In the genomic region with DNA sequence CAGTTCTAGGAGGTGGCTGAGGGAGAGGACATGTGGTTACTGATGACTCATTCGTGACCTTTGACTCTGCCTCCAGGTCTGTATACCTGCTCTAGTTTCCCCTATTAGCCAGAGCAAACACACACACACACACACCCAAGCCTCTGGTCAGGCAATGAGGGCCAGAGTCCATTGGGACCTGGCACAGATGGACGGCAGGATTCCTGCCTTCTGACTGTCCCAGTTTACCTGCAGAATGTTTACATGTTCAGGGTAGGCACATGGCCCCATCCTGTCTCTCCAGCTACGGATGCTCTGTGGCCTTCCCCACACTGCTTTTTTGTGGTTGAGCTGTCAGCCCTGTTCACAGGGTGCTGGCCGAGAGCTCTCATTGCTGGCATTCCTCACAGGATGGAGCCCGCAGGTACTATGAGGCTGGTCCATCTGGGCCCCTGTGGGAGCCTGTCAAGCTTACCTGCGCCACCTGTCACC, we compare ENCODE assay signal across 10 mouse cellular contexts. TPM values are rescaled to one million over a fixed set of nuclear protein-coding genes. Genes with fewer than 3 reads are reported as not detected.
DNase-seq lines count a peak whose midpoint lies in the region; ATAC-seq lines count a peak whose summit lies in the region.
"Had no signal": no experiment of that assay in that cellular context is flagged by ENCODE, and none has a peak within 500 bp of the region (broad histone marks: within the 10 kb centered on the region; RNA-seq: fewer than 3 reads in every experiment).

No protein-coding gene starts in this region.

- H3K4me2 ChIP-seq in limb, embryonic 11.5 days (ENCODE audit: low read depth, severe bottlenecking), result no peak overlapping the region
- no peak overlapping the region for H3K4me2 ChIP-seq in hindbrain, embryonic 11.5 days (replicated peaks; ENCODE audit: low read depth, low read length)
- H3K4me2 ChIP-seq: midbrain, embryonic 15.5 days had no signal

- 56% methylated on average over 6 of the region's 6 CpGs for WGBS in limb, embryonic 11.5 days
- WGBS in hindbrain, embryonic 11.5 days, result 55% methylated on average over 6 of the region's 6 CpGs

- H3K9ac ChIP-seq in limb, embryonic 11.5 days (ENCODE audit: low read length), result no peak overlapping the region
- H3K9ac ChIP-seq in hindbrain, embryonic 11.5 days (ENCODE audit: low read depth, low read length), result no peak overlapping the region
- H3K9ac ChIP-seq: forebrain, postnatal 0 days; midbrain, embryonic 15.5 days had no signal

- no peaks in the 10 kb centered on the region for H3K27me3 ChIP-seq in limb, embryonic 11.5 days (ENCODE audit: control insufficient read depth, insufficient read depth, low read length)
- H3K27me3 ChIP-seq in hindbrain, embryonic 11.5 days (ENCODE audit: control insufficient read depth, insufficient read depth, low read length), result no peaks in the 10 kb centered on the region
- H3K27me3 ChIP-seq: midbrain, embryonic 15.5 days had no signal

- H3K9me3 ChIP-seq in limb, embryonic 11.5 days (ENCODE audit: control insufficient read depth, low read length), result no peaks in the 10 kb centered on the region
- H3K9me3 ChIP-seq in hindbrain, embryonic 11.5 days (ENCODE audit: control insufficient read depth, low read length), result no peaks in the 10 kb centered on the region
- H3K9me3 ChIP-seq: midbrain, embryonic 15.5 days had no signal

- H3K27ac ChIP-seq in limb, embryonic 11.5 days (replicated peaks; ENCODE audit: low read depth, low read length), result no peak overlapping the region
- H3K27ac ChIP-seq in hindbrain, embryonic 11.5 days (ENCODE audit: low read depth, low read length), result no peak overlapping the region
- H3K27ac ChIP-seq: midbrain, embryonic 15.5 days had no signal

- peak; percentile 66 for DNase-seq in urinary bladder, postnatal 14 days (ENCODE audit: low spot score)
- DNase-seq in urinary bladder, postnatal 25 days (ENCODE audit: low spot score), result no peak
- peak; percentile 99 for DNase-seq in cerebellum, adult 9-11 months
- peak; percentile 19 for DNase-seq in limb, embryonic 11.5 days (ENCODE audit: low spot score)
- DNase-seq in right cerebral cortex, postnatal 4 days, result no peak
- no peak for DNase-seq in hindbrain, embryonic 11.5 days (ENCODE audit: low spot score)
- no peak for DNase-seq in adrenal gland, postnatal 10 days
- DNase-seq: forebrain, postnatal 0 days; heart, postnatal 10 days had no signal

- ATAC-seq in limb, embryonic 11.5 days (ENCODE audit: insufficient number of reproducible peaks, low FRiP score, low TSS enrichment, low read depth), result no peak
- no peak for ATAC-seq in hindbrain, embryonic 11.5 days (ENCODE audit: low FRiP score)
- ATAC-seq: forebrain, postnatal 0 days; midbrain, embryonic 15.5 days had no signal

- peaks cover 31% of the 10 kb centered on the region for H3K4me1 ChIP-seq in limb, embryonic 11.5 days (ENCODE audit: control insufficient read depth, insufficient read depth, low read length)
- no peaks in the 10 kb centered on the region; the same call in 1 of the 2 replicates for H3K4me1 ChIP-seq in hindbrain, embryonic 11.5 days (replicated peaks; ENCODE audit: control insufficient read depth, insufficient read depth, low read length)

- H3K4me3 ChIP-seq in limb, embryonic 11.5 days (ENCODE audit: low read depth, low read length), result no peak overlapping the region
- no peak overlapping the region for H3K4me3 ChIP-seq in hindbrain, embryonic 11.5 days (ENCODE audit: low read depth, low read length)
- H3K4me3 ChIP-seq: midbrain, embryonic 15.5 days had no signal

- peaks cover 9% of the 10 kb centered on the region for H3K36me3 ChIP-seq in limb, embryonic 11.5 days (ENCODE audit: control insufficient read depth, insufficient read depth, low read length)
- H3K36me3 ChIP-seq in hindbrain, embryonic 11.5 days (ENCODE audit: control insufficient read depth, insufficient read depth, low read length), result no peaks in the 10 kb centered on the region
- H3K36me3 ChIP-seq: midbrain, embryonic 15.5 days had no signal

RNA-seq across cellular contexts. Expression of gene Cbln3, which starts 2.0 kb away (rescaled TPM):
- polyA plus RNA-seq in limb, embryonic 11.5 days (2014; fragmentation: Nextera tagmentation; extraction: Ambion mirVana), result 0.11 and 0.27 TPM in 2 replicates
- polyA plus RNA-seq in hindbrain, embryonic 11.5 days (2014; fragmentation: Nextera tagmentation; extraction: Ambion mirVana), result 0.17 and 0.31 TPM in 2 replicates
- total RNA-seq in adrenal gland, postnatal 10 days (2021), result under 1 TPM; 0.15 to 0.48 TPM

RNA-seq across cellular contexts. Expression of gene Khnyn, which starts 2.5 kb away (rescaled TPM):
- 17.4 and 18.4 TPM in 2 replicates for polyA plus RNA-seq in limb, embryonic 11.5 days (2014; fragmentation: Nextera tagmentation; extraction: Ambion mirVana)
- polyA plus RNA-seq in hindbrain, embryonic 11.5 days (2014; fragmentation: Nextera tagmentation; extraction: Ambion mirVana), result 7.8 and 9.3 TPM in 2 replicates
- 10 to 100 TPM; 17.1 to 23.8 TPM for total RNA-seq in adrenal gland, postnatal 10 days (2021)

RNA-seq across cellular contexts. Expression of gene Sdr39u1, which starts 17.9 kb away (rescaled TPM):
- polyA plus RNA-seq in limb, embryonic 11.5 days (2014; fragmentation: Nextera tagmentation; extraction: Ambion mirVana), result 67.2 and 70.2 TPM in 2 replicates
- polyA plus RNA-seq in hindbrain, embryonic 11.5 days (2014; fragmentation: Nextera tagmentation; extraction: Ambion mirVana), result 39.7 and 41.9 TPM in 2 replicates
- 100 to 1,000 TPM in 1 of 2 experiments, 10 to 100 TPM in 1; 90.9 to 109 TPM for total RNA-seq in adrenal gland, postnatal 10 days (2021)

RNA-seq across cellular contexts. Expression of gene Nynrin, which starts 28.4 kb away (rescaled TPM):
- polyA plus RNA-seq in limb, embryonic 11.5 days (2014; fragmentation: Nextera tagmentation; extraction: Ambion mirVana), result 21.6 and 24.7 TPM in 2 replicates
- 8.3 and 8.8 TPM in 2 replicates for polyA plus RNA-seq in hindbrain, embryonic 11.5 days (2014; fragmentation: Nextera tagmentation; extraction: Ambion mirVana)
- total RNA-seq in adrenal gland, postnatal 10 days (2021), result 10 to 100 TPM; 20.7 to 24.4 TPM

RNA-seq across cellular contexts. Expression of gene Nfatc4, which starts 59.3 kb away (rescaled TPM):
- polyA plus RNA-seq in limb, embryonic 11.5 days (2014; fragmentation: Nextera tagmentation; extraction: Ambion mirVana), result 105 and 106 TPM in 2 replicates
- 19.5 and 25.5 TPM in 2 replicates for polyA plus RNA-seq in hindbrain, embryonic 11.5 days (2014; fragmentation: Nextera tagmentation; extraction: Ambion mirVana)
- 10 to 100 TPM; 23.5 to 28.2 TPM for total RNA-seq in adrenal gland, postnatal 10 days (2021)

Comparison
In these comparisons a context has a peak if more than half of its experiments do, and no peak if none do; other contexts are left out.
1. DNase-seq: peak in urinary bladder, postnatal 14 days (single experiment), cerebellum, adult 9-11 months (single experiment) and limb, embryonic 11.5 days (single experiment); none in urinary bladder, postnatal 25 days (single experiment), right cerebral cortex, postnatal 4 days (single experiment), hindbrain, embryonic 11.5 days (single experiment) and adrenal gland, postnatal 10 days (single experiment).